Mouse (Mus musculus) gastrocnemius, postnatal 36 days (tissue): ENCODE data around the gene Pabpn1l. TPM values are rescaled to one million over a fixed set of nuclear protein-coding genes. Genes with fewer than 3 reads are reported as not detected.
A peak's percentile ranks its signal among the peaks of the same experiment; 100 is the strongest.
"Not testable (repeated sequence)": the region's sequence is repeated elsewhere in the genome, so short reads cannot be mapped to it uniquely, and the experiment has no call there.

Source experiments
- DNase-seq, 2 experiments: peaks; one replicate each; pipeline ENCODE4 v3.0.0; 2022
- intact Hi-C: fragments of 180-260 bp; cut with DNase I; formaldehyde crosslinking; loops from one replicate; pipeline ENCODE4 v1.15.1; 2025
- total RNA-seq, 2 experiments: library from RNA; stranded (reverse); gene quantifications; 2 replicates each; pipeline ENCODE4 v1.2.3; 2021

Pabpn1l gene
- total RNA-seq, 2 experiments from 2014 or later, result not detected

GRCm38 (mm10) chr8:122648192-122648970, 25.8 kb upstream of the Pabpn1l start:
- intact Hi-C loops, result no loop called here
- no peak for DNase-seq

- DNase-seq, result no peak
- intact Hi-C loops, result no loop called here
Observed at GRCm38 (mm10) chr8:122646337-122646736, 23.8 kb upstream of the Pabpn1l start.

GRCm38 (mm10) chr8:122644175-122644954, 21.8 kb upstream of the Pabpn1l start:
- DNase-seq, result no peak
- intact Hi-C loops, result no loop called here

GRCm38 (mm10) chr8:122642071-122642470, 19.5 kb upstream of the Pabpn1l start:
- intact Hi-C loops, result no loop called here
- no peak for DNase-seq

GRCm38 (mm10) chr8:122641406-122641805, 18.9 kb upstream of the Pabpn1l start:
- DNase-seq, result no peak
- intact Hi-C loops, result no loop called here

- intact Hi-C loops, result no loop called here
- no peak for DNase-seq
Observed at GRCm38 (mm10) chr8:122640825-122641224, 18.3 kb upstream of the Pabpn1l start.

- DNase-seq, result peak; percentile 64 to 65
- intact Hi-C loops, result no loop called here
Observed at GRCm38 (mm10) chr8:122639521-122640248, 17.1 kb upstream of the Pabpn1l start.

GRCm38 (mm10) chr8:122638601-122639000, 16.1 kb upstream of the Pabpn1l start:
- intact Hi-C loops, result no loop called here

GRCm38 (mm10) chr8:122637230-122637629, 14.7 kb upstream of the Pabpn1l start:
- no peak for DNase-seq
- intact Hi-C loops, result loop anchor here (1.0 kb wide), 1 partner anchor 12 kb away; no protein-coding TSS in a partner anchor

More at GRCm38 (mm10) chr8:122638601-122639000, 16.1 kb upstream of the Pabpn1l start:
- DNase-seq, result no peak

- DNase-seq, result peak; percentile 55 to 64
- intact Hi-C loops, result loop anchor here (1.0 kb wide), 1 partner anchor 13 kb away; no protein-coding TSS in a partner anchor
Observed at GRCm38 (mm10) chr8:122636803-122637175, 14.2 kb upstream of the Pabpn1l start.

- DNase-seq, result no peak
- intact Hi-C loops, result no loop called here
Observed at GRCm38 (mm10) chr8:122635878-122636802, 13.6 kb upstream of the Pabpn1l start.

- intact Hi-C loops, result no loop called here
- DNase-seq, result no peak
Observed at GRCm38 (mm10) chr8:122633205-122633604, 10.7 kb upstream of the Pabpn1l start.

- intact Hi-C loops, DNase-seq: not testable (repeated sequence)
Observed at GRCm38 (mm10) chr8:122632134-122632533, 9.6 kb upstream of the Pabpn1l start.

GRCm38 (mm10) chr8:122630696-122631095, 8.2 kb upstream of the Pabpn1l start:
- intact Hi-C loops, result no loop called here

GRCm38 (mm10) chr8:122629388-122629787, 6.8 kb upstream of the Pabpn1l start:
- intact Hi-C loops, result no loop called here
- no peak for DNase-seq

More at GRCm38 (mm10) chr8:122630696-122631095, 8.2 kb upstream of the Pabpn1l start:
- DNase-seq, result no peak

- intact Hi-C loops, result no loop called here
- no peak for DNase-seq
Observed at GRCm38 (mm10) chr8:122626896-122627295, 4.4 kb upstream of the Pabpn1l start.

- intact Hi-C loops, result no loop called here
- no peak for DNase-seq
Observed at GRCm38 (mm10) chr8:122625811-122626210, 3.3 kb upstream of the Pabpn1l start.

GRCm38 (mm10) chr8:122624653-122625052, 2.1 kb upstream of the Pabpn1l start:
- intact Hi-C loops, result loop anchor here (5.0 kb wide), 1 partner anchor 53 kb away; no protein-coding TSS in a partner anchor
- DNase-seq, result no peak

GRCm38 (mm10) chr8:122623844-122624642, 1.5 kb upstream of the Pabpn1l start:
- intact Hi-C loops, result loop anchor here (5.0 kb wide), 1 partner anchor 53 kb away; no protein-coding TSS in a partner anchor
- peak in 1 of 2 experiments; percentile 41 for DNase-seq
